Mouse (Mus musculus): ENCODE measurements around the gene Fam184a. TPM values are rescaled to one million over a fixed set of nuclear protein-coding genes. Genes with fewer than 3 reads are reported as not detected.

Fam184a gene
- total and polyA plus RNA-seq, 3 experiments = not detected

DNA sequence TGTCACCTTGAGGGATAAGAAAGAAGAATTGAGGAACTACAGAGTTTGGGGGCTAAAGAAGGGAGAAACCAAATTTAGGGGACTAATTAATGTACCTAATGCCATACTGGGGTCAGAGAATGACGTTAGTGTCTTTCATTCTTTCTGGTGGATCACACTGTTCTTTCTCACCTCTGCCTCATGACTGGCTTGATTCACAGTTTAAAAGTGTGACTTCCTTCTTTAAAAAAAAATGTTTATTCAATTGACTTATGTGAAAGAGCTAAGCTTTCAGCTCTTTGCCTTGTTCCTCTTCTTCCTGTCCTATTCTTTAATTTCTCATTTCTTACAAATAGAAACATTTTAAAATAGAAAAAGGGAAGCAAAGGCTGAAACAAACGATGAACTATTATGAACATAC, 20.6 kb upstream of the Fam184a start:
- DNase-seq (ENCODE audit: low spot score) = no peak
- H3K27me3 ChIP-seq (ENCODE audit: insufficient read depth, low read length) = no peaks in the 10 kb centered on the region
- no peaks in the 10 kb centered on the region for H3K4me1 ChIP-seq (ENCODE audit: insufficient read depth, low read depth, low read length)
- H3K36me3 ChIP-seq (replicated peaks) = no peaks in the 10 kb centered on the region
- ATAC-seq (ENCODE audit: extremely low read depth, insufficient number of reproducible peaks, low FRiP score, poor library complexity, severe bottlenecking) = no peak
- TF ChIP-seq GATA2 (IDR thresholded peaks at IDR 0.05; ENCODE audit: borderline replicate concordance, low read depth, low read length) (no peak), CTCF (IDR thresholded peaks at IDR 0.05; ENCODE audit: low read depth, low read length) (no peak), GATA1 (IDR thresholded peaks at IDR 0.05; ENCODE audit: borderline replicate concordance, low read length) (no peak)
- H3K9me3 ChIP-seq (replicated peaks) = no peaks in the 10 kb centered on the region
- H3K4me3 ChIP-seq (ENCODE audit: low read depth, low read length) = no peak overlapping the region

DNA sequence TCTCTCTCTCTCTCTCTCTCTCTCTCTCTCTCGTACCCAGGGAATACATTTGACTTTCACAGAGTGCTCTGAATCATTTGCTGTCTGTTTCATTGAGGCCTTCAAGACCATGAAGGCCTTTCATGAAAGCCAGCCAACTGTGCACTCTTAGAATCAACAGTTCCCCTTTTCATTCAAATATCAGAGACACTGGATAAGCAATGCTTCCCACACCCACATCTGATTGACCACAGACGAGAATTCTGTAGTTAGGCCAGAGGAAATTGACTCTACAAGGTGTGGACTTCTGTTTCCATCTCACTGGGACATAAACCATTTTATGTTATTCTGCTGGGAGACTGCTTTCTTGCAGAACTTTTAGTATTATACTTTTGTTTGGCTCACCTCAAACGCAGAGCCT, 17.8 kb upstream of the Fam184a start:
- Histone ChIP-seq H3K4me1 (ENCODE audit: insufficient read depth, low read depth, low read length) (no peaks in the 10 kb centered on the region), H3K9me3 (replicated peaks) (0 out of 2 replicates have a peak, but pooled peaks cover 2% of the 10 kb centered on the region), H3K27me3 (ENCODE audit: insufficient read depth, low read length) (no peaks in the 10 kb centered on the region), H3K4me3 (ENCODE audit: low read depth, low read length) (no peak overlapping the region), H3K36me3 (replicated peaks) (no peaks in the 10 kb centered on the region)
- DNase-seq (ENCODE audit: low spot score) (no peak), ATAC-seq (ENCODE audit: extremely low read depth, insufficient number of reproducible peaks, low FRiP score, poor library complexity, severe bottlenecking) (no peak)
- TF ChIP-seq TAL1 (conservative IDR thresholded peaks at IDR 0.05; ENCODE audit: low read depth, low read length) (no peak), CTCF (IDR thresholded peaks at IDR 0.05; ENCODE audit: low read depth, low read length) (no peak)

DNA sequence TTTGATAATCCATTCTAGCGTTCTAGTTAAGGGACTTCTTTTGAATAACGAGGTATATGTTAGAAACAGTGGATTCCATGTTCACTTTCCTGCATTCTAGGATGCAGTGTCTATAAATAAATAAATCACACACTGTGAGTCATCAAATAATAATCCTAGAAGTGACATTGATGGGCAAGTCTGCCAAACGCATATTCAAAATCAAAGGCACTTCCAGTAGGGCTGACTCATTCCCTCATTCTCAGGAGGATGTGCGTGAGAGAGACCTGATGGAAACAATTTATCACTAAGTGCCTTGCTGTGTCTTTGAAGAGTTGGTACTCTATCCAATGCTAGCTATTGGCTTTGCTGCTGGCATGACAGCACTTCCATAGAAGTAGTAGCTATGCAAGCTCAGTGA, 14.5 kb upstream of the Fam184a start:
- H3K4me1 ChIP-seq (ENCODE audit: insufficient read depth, low read depth, low read length) = no peaks in the 10 kb centered on the region
- H3K36me3 ChIP-seq (replicated peaks) = no peaks in the 10 kb centered on the region
- 0 out of 2 replicates have a peak, but pooled peaks cover 2% of the 10 kb centered on the region for H3K9me3 ChIP-seq (replicated peaks)
- ATAC-seq (ENCODE audit: extremely low read depth, insufficient number of reproducible peaks, low FRiP score, poor library complexity, severe bottlenecking) (no peak), DNase-seq (ENCODE audit: low spot score) (no peak)
- TF ChIP-seq GATA1 (IDR thresholded peaks at IDR 0.05; ENCODE audit: borderline replicate concordance, low read length) (no peak), GATA2 (IDR thresholded peaks at IDR 0.05; ENCODE audit: borderline replicate concordance, low read depth, low read length) (no peak)
- H3K4me3 ChIP-seq (ENCODE audit: low read depth, low read length) = no peak overlapping the region
- no peaks in the 10 kb centered on the region for H3K27me3 ChIP-seq (ENCODE audit: insufficient read depth, low read length)

DNA sequence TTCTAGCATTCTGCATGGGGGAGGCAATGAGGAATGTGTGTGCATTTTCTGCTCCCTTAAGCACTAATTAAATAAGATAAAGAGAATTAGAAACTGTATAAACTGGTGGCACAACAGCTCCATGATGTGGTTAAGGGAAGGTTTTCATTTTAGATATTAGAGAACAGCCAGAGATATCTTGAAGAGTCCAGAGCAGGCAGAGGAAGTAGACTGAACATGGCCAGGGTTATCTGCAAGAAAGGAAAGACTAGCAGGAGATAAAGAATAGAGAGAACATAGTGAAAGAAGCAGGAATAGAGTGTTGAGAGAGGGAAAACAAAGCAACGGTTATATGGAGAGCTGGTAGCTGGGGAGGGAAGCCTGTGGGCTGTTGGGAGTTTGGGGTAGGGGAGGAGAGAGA, 1.8 kb upstream of the Fam184a start:
- Histone ChIP-seq H3K36me3 (replicated peaks) (no peaks in the 10 kb centered on the region), H3K27me3 (ENCODE audit: insufficient read depth, low read length) (no peaks in the 10 kb centered on the region), H3K9me3 (replicated peaks) (peaks cover 13% of the 10 kb centered on the region), H3K4me1 (ENCODE audit: insufficient read depth, low read depth, low read length) (no peaks in the 10 kb centered on the region), H3K4me3 (ENCODE audit: low read depth, low read length) (no peak overlapping the region)
- TF ChIP-seq CTCF (IDR thresholded peaks at IDR 0.05; ENCODE audit: low read depth, low read length) (no peak), TAL1 (conservative IDR thresholded peaks at IDR 0.05; ENCODE audit: low read depth, low read length) (no peak), GATA2 (IDR thresholded peaks at IDR 0.05; ENCODE audit: borderline replicate concordance, low read depth, low read length) (no peak), GATA1 (IDR thresholded peaks at IDR 0.05; ENCODE audit: borderline replicate concordance, low read length) (no peak), POLR2AphosphoS5 (IDR thresholded peaks at IDR 0.05; ENCODE audit: insufficient replicate concordance, low read depth, low read length) (no peak)
- ATAC-seq (ENCODE audit: extremely low read depth, insufficient number of reproducible peaks, low FRiP score, poor library complexity, severe bottlenecking) (no peak), DNase-seq (ENCODE audit: low spot score) (no peak)

DNA sequence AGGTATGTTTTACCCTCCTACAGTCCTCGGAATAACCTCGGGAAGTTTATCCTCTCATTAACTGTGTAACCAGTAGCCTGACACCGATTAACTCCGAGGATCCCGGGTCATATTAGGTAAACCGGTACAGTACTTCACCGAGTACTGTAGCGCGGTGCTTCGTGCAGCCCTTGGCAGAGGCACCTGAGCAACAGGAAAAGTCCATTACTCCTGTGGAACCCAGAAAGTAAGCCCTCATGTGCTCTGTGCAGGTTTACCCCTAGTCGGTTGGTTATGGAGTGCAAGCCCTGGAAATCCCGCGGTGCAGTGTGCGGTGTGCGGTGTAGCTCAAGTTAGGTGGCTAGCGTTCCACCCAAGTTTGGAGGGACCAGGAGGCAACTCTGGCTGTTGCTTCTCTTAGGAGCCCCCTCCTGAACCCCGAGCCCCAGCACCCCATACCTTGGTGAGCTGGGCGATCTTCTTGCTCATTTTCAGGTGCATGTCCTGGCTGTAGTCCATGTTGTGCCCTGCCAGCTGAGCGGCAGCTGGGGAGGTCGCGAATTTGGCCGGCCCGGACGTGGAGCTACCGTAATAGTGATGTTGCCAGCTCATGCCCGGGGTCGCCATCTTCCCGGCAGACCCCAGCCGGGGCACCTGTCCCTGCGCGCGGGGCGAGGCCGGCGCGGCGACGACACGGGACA, 508 bp downstream of the Fam184a start:
- ATAC-seq (ENCODE audit: extremely low read depth, insufficient number of reproducible peaks, low FRiP score, poor library complexity, severe bottlenecking) = no peak
- Histone ChIP-seq H3K4me1 (ENCODE audit: insufficient read depth, low read depth, low read length) (no peaks in the 10 kb centered on the region), H3K36me3 (replicated peaks) (no peaks in the 10 kb centered on the region), H3K9me3 (replicated peaks) (peaks cover 13% of the 10 kb centered on the region), H3K27me3 (ENCODE audit: insufficient read depth, low read length) (no peaks in the 10 kb centered on the region), H3K4me3 (ENCODE audit: low read depth, low read length) (no peak overlapping the region)
- TF ChIP-seq GATA2 (IDR thresholded peaks at IDR 0.05; ENCODE audit: borderline replicate concordance, low read depth, low read length) = no peak
- no peak for TF ChIP-seq POLR2AphosphoS5 (IDR thresholded peaks at IDR 0.05; ENCODE audit: insufficient replicate concordance, low read depth, low read length)
- no peak for TF ChIP-seq GATA1 (IDR thresholded peaks at IDR 0.05; ENCODE audit: borderline replicate concordance, low read length)
- no peak for TF ChIP-seq TAL1 (conservative IDR thresholded peaks at IDR 0.05; ENCODE audit: low read depth, low read length)
- no peak for TF ChIP-seq CTCF (IDR thresholded peaks at IDR 0.05; ENCODE audit: low read depth, low read length)
- no peak for DNase-seq (ENCODE audit: low spot score)

DNA sequence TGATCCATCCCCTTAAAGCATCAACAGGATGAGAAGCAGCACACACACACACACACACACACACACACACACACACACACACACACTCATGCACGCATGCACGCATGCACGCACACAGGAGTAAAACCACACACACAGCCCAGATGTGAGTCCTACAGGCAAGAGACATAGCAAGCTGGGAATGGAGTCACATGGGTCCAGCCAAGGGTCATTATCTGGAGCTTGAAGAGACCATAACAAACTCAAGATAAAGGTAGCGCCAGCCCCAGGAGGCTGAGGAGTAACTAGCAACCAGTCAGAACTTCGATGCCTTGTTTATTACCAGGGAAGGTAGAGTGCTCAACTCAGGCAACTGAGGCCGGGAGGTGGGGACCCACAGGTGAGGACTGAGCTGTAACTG, 4.9 kb downstream of the Fam184a start:
- no peak overlapping the region for H3K4me3 ChIP-seq (ENCODE audit: low read depth, low read length)
- H3K9me3 ChIP-seq (replicated peaks) = peaks cover 8% of the 10 kb centered on the region
- ATAC-seq (ENCODE audit: extremely low read depth, insufficient number of reproducible peaks, low FRiP score, poor library complexity, severe bottlenecking) (no peak), DNase-seq (ENCODE audit: low spot score) (no peak)
- no peaks in the 10 kb centered on the region for H3K36me3 ChIP-seq (replicated peaks)
- TF ChIP-seq CTCF (IDR thresholded peaks at IDR 0.05; ENCODE audit: low read depth, low read length) = no peak
- TF ChIP-seq GATA2 (IDR thresholded peaks at IDR 0.05; ENCODE audit: borderline replicate concordance, low read depth, low read length) = no peak
- TF ChIP-seq POLR2AphosphoS5 (IDR thresholded peaks at IDR 0.05; ENCODE audit: insufficient replicate concordance, low read depth, low read length) = no peak
- no peak for TF ChIP-seq TAL1 (conservative IDR thresholded peaks at IDR 0.05; ENCODE audit: low read depth, low read length)
- no peak for TF ChIP-seq GATA1 (IDR thresholded peaks at IDR 0.05; ENCODE audit: borderline replicate concordance, low read length)
- no peaks in the 10 kb centered on the region for H3K27me3 ChIP-seq (ENCODE audit: insufficient read depth, low read length)
- H3K4me1 ChIP-seq (ENCODE audit: insufficient read depth, low read depth, low read length) = no peaks in the 10 kb centered on the region

DNA sequence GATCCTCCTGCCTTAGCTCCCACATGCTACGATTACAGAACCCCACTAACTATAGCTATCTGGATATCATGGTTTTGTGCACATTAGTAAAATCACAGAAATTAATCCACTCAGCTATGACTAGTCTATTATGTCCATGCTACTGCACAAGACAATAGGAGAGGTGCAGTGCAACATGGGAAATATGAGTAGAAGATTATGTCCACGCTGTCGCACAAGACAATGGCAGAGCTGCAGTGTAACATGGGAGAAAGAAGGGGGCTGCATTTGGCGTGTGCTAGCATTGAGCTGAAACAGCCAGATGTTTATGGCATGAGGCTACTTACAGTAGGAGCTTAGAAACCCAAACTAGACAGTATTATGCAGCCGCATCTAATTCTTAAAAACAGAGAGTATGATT, 8.0 kb downstream of the Fam184a start:
- no peak overlapping the region for H3K4me3 ChIP-seq (ENCODE audit: low read depth, low read length)
- H3K9me3 ChIP-seq (replicated peaks) = no peaks in the 10 kb centered on the region
- no peaks in the 10 kb centered on the region for H3K36me3 ChIP-seq (replicated peaks)
- no peak for ATAC-seq (ENCODE audit: extremely low read depth, insufficient number of reproducible peaks, low FRiP score, poor library complexity, severe bottlenecking)
- no peaks in the 10 kb centered on the region for H3K27me3 ChIP-seq (ENCODE audit: insufficient read depth, low read length)
- no peaks in the 10 kb centered on the region for H3K4me1 ChIP-seq (ENCODE audit: insufficient read depth, low read depth, low read length)
- no peak for DNase-seq (ENCODE audit: low spot score)
- no peak for TF ChIP-seq POLR2AphosphoS5 (IDR thresholded peaks at IDR 0.05; ENCODE audit: insufficient replicate concordance, low read depth, low read length)
- no peak for TF ChIP-seq GATA1 (IDR thresholded peaks at IDR 0.05; ENCODE audit: borderline replicate concordance, low read length)
- no peak for TF ChIP-seq CTCF (IDR thresholded peaks at IDR 0.05; ENCODE audit: low read depth, low read length)
- no peak for TF ChIP-seq TAL1 (conservative IDR thresholded peaks at IDR 0.05; ENCODE audit: low read depth, low read length)
- TF ChIP-seq GATA2 (IDR thresholded peaks at IDR 0.05; ENCODE audit: borderline replicate concordance, low read depth, low read length) = no peak

Data from G1E (cell line).